Mouse (Mus musculus): ENCODE results near the gene Spef2. TPM values are rescaled to one million over a fixed set of nuclear protein-coding genes. Genes with fewer than 3 reads are reported as not detected.
"Not testable (repeated sequence)": the region's sequence is repeated elsewhere in the genome, so short reads cannot be mapped to it uniquely, and the experiment has no call there.

Spef2 gene
- polyA plus RNA-seq, 1 experiment: not detected

DNA sequence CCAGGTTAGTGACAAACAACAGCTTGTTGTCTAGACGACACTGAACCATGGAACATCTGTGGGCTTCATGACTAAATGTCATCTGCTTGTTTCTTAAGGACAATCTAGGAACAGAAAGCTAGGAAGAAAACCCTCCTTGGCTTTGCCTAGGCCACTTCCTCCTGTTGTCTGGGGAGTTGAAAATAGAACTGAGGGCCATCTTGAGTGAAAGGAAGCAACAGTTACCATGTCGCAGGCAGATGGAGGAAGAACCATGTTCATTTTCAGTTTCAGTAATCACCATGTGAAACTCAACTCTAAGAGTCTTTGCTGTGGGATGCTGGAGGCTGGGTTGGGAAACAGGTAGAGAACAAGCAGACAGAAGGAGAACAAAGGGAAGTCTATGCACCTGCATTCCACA lies 176.8 kb downstream of the Spef2 start:
- Histone ChIP-seq H3ac (ENCODE audit: control insufficient read depth, insufficient read length) (no peak overlapping the region), H3K36me3 (ENCODE audit: control insufficient read depth, insufficient read depth) (no peaks in the 10 kb centered on the region), H3K4me3 (no peak overlapping the region)

DNA sequence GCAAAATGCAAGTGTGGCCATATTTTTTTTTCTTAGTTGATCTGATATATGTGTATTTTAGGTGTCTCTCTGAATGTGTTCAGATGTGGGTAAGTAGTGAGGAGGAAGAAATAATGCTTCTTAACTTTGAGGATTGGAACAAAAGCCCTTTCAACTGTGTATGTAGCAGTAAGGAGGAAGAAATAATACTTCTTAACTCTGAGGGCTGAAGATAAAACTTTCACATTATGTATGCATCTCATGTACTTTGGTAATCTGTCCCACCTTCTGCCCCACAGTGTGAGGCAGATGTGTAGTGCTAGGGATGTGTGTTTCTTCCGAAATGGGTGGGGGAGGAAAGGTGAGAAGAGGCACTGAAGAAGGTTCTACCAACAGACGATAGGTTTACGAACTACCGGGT lies 181.4 kb downstream of the Spef2 start:
- H3ac ChIP-seq (ENCODE audit: control insufficient read depth, insufficient read length): no peak overlapping the region
- H3K4me3 ChIP-seq: no peak overlapping the region
- no peaks in the 10 kb centered on the region for H3K36me3 ChIP-seq (ENCODE audit: control insufficient read depth, insufficient read depth)
- H3K79me2 ChIP-seq (ENCODE audit: control insufficient read depth, insufficient read depth): no peaks in the 10 kb centered on the region
- H3K27me3 ChIP-seq (ENCODE audit: control insufficient read depth, insufficient read depth, insufficient read length): no peaks in the 10 kb centered on the region
- no peak overlapping the region for H3K4me2 ChIP-seq (ENCODE audit: low read depth)
- no peak for TF ChIP-seq CEBPB (IDR thresholded peaks at IDR 0.05; ENCODE audit: insufficient read depth, poor library complexity, severe bottlenecking)
- TF ChIP-seq TCF12 (IDR thresholded peaks at IDR 0.05; ENCODE audit: insufficient read depth, poor library complexity, severe bottlenecking): no peak
- TF ChIP-seq POLR2AphosphoS2 (IDR thresholded peaks at IDR 0.05; ENCODE audit: insufficient read length, low read depth): no peak
- TF ChIP-seq POLR2A (IDR thresholded peaks at IDR 0.05; ENCODE audit: insufficient read length, low read depth): no peak
- no peak for TF ChIP-seq TCF3 (IDR thresholded peaks at IDR 0.05; ENCODE audit: insufficient read length, low read depth)
- TF ChIP-seq USF1 (IDR thresholded peaks at IDR 0.05; ENCODE audit: low read depth): no peak
- TF ChIP-seq MAX (IDR thresholded peaks at IDR 0.05; ENCODE audit: low read depth): no peak

More for the DNA sequence above, 176.8 kb downstream of the Spef2 start:
- no peak overlapping the region for H3K4me2 ChIP-seq (ENCODE audit: low read depth)
- H3K27me3 ChIP-seq (ENCODE audit: control insufficient read depth, insufficient read depth, insufficient read length): no peaks in the 10 kb centered on the region
- H3K79me2 ChIP-seq (ENCODE audit: control insufficient read depth, insufficient read depth): no peaks in the 10 kb centered on the region
- TF ChIP-seq MYOD1 (IDR thresholded peaks at IDR 0.05; ENCODE audit: control insufficient read depth in 1 of 3, insufficient read length in 2 of 3, low read depth in 2 of 3) (no peak), SRF (IDR thresholded peaks at IDR 0.05; ENCODE audit: control insufficient read depth, insufficient read length, low read depth) (no peak), REST (IDR thresholded peaks at IDR 0.05; ENCODE audit: insufficient read depth, insufficient read length) (no peak), TCF12 (IDR thresholded peaks at IDR 0.05; ENCODE audit: insufficient read depth, poor library complexity, severe bottlenecking) (no peak), USF1 (IDR thresholded peaks at IDR 0.05; ENCODE audit: low read depth) (no peak), E2F4 (IDR thresholded peaks at IDR 0.05; ENCODE audit: insufficient read depth) (no peak), POLR2AphosphoS2 (IDR thresholded peaks at IDR 0.05; ENCODE audit: insufficient read length, low read depth) (no peak), CEBPB (IDR thresholded peaks at IDR 0.05; ENCODE audit: insufficient read depth, poor library complexity, severe bottlenecking) (no peak), TCF3 (IDR thresholded peaks at IDR 0.05; ENCODE audit: insufficient read length, low read depth) (no peak), POLR2A (IDR thresholded peaks at IDR 0.05; ENCODE audit: insufficient read length, low read depth) (no peak), MAX (IDR thresholded peaks at IDR 0.05; ENCODE audit: low read depth) (no peak), MYOG (IDR thresholded peaks at IDR 0.05; ENCODE audit: control insufficient read depth in 1 of 3, insufficient read depth in 1 of 3, insufficient read length in 2 of 3, low read depth in 2 of 3) (no peak)

DNA sequence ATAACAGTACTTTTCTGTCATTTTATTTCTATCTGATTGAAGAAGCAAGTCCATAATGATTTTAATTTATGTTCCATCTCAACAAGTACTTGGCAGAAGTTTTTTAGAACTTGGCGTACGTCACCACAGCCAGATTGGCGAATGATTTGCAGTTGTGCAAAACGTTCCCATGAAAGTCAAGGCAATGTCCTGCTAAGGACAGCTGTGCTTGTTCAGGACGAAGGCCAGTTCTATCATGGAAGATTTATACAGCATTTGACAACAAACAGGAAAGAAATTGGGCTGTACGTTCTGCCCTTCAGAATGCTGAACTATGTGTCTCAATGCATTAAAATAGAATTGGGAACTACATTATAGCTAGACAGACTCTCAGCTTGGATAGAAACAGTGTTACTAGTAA lies 183.3 kb downstream of the Spef2 start:
- TF ChIP-seq POLR2A (IDR thresholded peaks at IDR 0.05; ENCODE audit: insufficient read length, low read depth) (no peak), TCF3 (IDR thresholded peaks at IDR 0.05; ENCODE audit: insufficient read length, low read depth) (no peak), POLR2AphosphoS2 (IDR thresholded peaks at IDR 0.05; ENCODE audit: insufficient read length, low read depth) (no peak), E2F4 (IDR thresholded peaks at IDR 0.05; ENCODE audit: insufficient read depth) (no peak), SRF (IDR thresholded peaks at IDR 0.05; ENCODE audit: control insufficient read depth, insufficient read length, low read depth) (no peak), USF1 (IDR thresholded peaks at IDR 0.05; ENCODE audit: low read depth) (no peak), MAX (IDR thresholded peaks at IDR 0.05; ENCODE audit: low read depth) (no peak)
- Histone ChIP-seq H3K36me3 (ENCODE audit: control insufficient read depth, insufficient read depth) (no peaks in the 10 kb centered on the region), H3K79me2 (ENCODE audit: control insufficient read depth, insufficient read depth) (no peaks in the 10 kb centered on the region), H3K27me3 (ENCODE audit: control insufficient read depth, insufficient read depth, insufficient read length) (no peaks in the 10 kb centered on the region), H3ac (ENCODE audit: control insufficient read depth, insufficient read length) (no peak overlapping the region), H3K4me2 (ENCODE audit: low read depth) (no peak overlapping the region), H3K4me3 (no peak overlapping the region)

- H3K4me3 ChIP-seq: no peak overlapping the region
- TF ChIP-seq POLR2A (IDR thresholded peaks at IDR 0.05; ENCODE audit: insufficient read length, low read depth): no peak
- no peak for TF ChIP-seq E2F4 (IDR thresholded peaks at IDR 0.05; ENCODE audit: insufficient read depth)
- TF ChIP-seq TCF3 (IDR thresholded peaks at IDR 0.05; ENCODE audit: insufficient read length, low read depth): no peak
- TF ChIP-seq MYOD1 (IDR thresholded peaks at IDR 0.05; ENCODE audit: control insufficient read depth in 1 of 3, insufficient read length in 2 of 3, low read depth in 2 of 3): no peak
- TF ChIP-seq USF1 (IDR thresholded peaks at IDR 0.05; ENCODE audit: low read depth): no peak
- no peak for TF ChIP-seq REST (IDR thresholded peaks at IDR 0.05; ENCODE audit: insufficient read depth, insufficient read length)
- TF ChIP-seq MYOG (IDR thresholded peaks at IDR 0.05; ENCODE audit: control insufficient read depth in 1 of 3, insufficient read depth in 1 of 3, insufficient read length in 2 of 3, low read depth in 2 of 3): no peak
- TF ChIP-seq TCF12 (IDR thresholded peaks at IDR 0.05; ENCODE audit: insufficient read depth, poor library complexity, severe bottlenecking): no peak
- TF ChIP-seq CEBPB (IDR thresholded peaks at IDR 0.05; ENCODE audit: insufficient read depth, poor library complexity, severe bottlenecking): no peak
- no peak for TF ChIP-seq SRF (IDR thresholded peaks at IDR 0.05; ENCODE audit: control insufficient read depth, insufficient read length, low read depth)
- no peak for TF ChIP-seq MAX (IDR thresholded peaks at IDR 0.05; ENCODE audit: low read depth)
- TF ChIP-seq POLR2AphosphoS2 (IDR thresholded peaks at IDR 0.05; ENCODE audit: insufficient read length, low read depth): no peak
- no peak overlapping the region for H3ac ChIP-seq (ENCODE audit: control insufficient read depth, insufficient read length)
- no peaks in the 10 kb centered on the region for H3K27me3 ChIP-seq (ENCODE audit: control insufficient read depth, insufficient read depth, insufficient read length)
- H3K4me2 ChIP-seq (ENCODE audit: low read depth): no peak overlapping the region
- H3K79me2 ChIP-seq (ENCODE audit: control insufficient read depth, insufficient read depth): no peaks in the 10 kb centered on the region
- no peaks in the 10 kb centered on the region for H3K36me3 ChIP-seq (ENCODE audit: control insufficient read depth, insufficient read depth)
These were observed 184.5 kb downstream of the Spef2 start for GRCm38 (mm10) chr15:9564156-9564555.

- not testable (repeated sequence) for H3K4me3 ChIP-seq; H3K36me3 ChIP-seq (ENCODE audit: control insufficient read depth, insufficient read depth); H3K79me2 ChIP-seq (ENCODE audit: control insufficient read depth, insufficient read depth); H3K27me3 ChIP-seq (ENCODE audit: control insufficient read depth, insufficient read depth, insufficient read length); H3ac ChIP-seq (ENCODE audit: control insufficient read depth, insufficient read length); H3K4me2 ChIP-seq (ENCODE audit: low read depth)
These were observed 191.4 kb downstream of the Spef2 start for GRCm38 (mm10) chr15:9557264-9557663.

All from myocyte (in vitro differentiated cells).